Mouse (Mus musculus): ENCODE results near the gene Gm17304. TPM values are rescaled to one million over a fixed set of nuclear protein-coding genes. Genes with fewer than 3 reads are reported as not detected.
A peak's percentile ranks its signal among the peaks of the same experiment; 100 is the strongest.

Gene Gm17304
- total and polyA plus RNA-seq, 3 experiments, result not detected

DNA sequence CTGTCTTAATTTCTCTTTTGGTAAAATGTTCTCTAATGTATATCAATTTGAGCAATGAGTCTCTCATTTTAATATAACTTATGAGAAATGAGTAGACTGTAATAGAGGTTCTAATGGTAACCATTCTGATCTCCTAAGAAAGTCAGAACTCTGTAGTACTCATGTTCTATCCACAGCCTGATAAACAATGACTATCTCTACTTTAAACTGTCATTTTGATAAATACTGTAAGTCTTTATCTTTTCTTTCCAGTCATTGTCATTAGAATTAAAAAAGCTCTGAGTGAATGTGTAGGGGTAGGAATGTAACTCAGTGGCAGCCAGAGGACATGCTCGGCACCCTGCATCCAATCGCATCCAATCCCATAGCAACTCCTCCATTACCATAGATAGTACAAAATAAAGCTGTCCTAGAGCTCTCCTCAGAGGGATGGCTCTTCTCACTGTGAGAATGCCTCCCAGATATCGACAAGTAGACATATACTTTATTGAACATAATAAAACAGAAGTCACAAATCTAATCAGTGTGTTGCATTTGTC is 44.0 kb downstream of the Gm17304 start:
- H3K36me3 ChIP-seq (ENCODE audit: control insufficient read depth in 1 of 2, insufficient read depth in 2 of 2, low read length in 2 of 2), result peaks cover 6 to 29% of the 10 kb centered on the region in 2 experiments
- H3K79me2 ChIP-seq (ENCODE audit: control insufficient read depth, insufficient read depth, low read length, poor library complexity), result no peaks in the 10 kb centered on the region; the same call in 1 of the 2 replicates
- peaks cover 7 to 22% of the 10 kb centered on the region in 2 experiments; a peak in 3 of 4 replicates for H3K4me1 ChIP-seq (ENCODE audit: control insufficient read depth in 1 of 2, insufficient read depth in 2 of 2, low read length in 2 of 2)
- H3K27me3 ChIP-seq (ENCODE audit: control insufficient read depth in 1 of 2, insufficient read depth in 2 of 2, low read length in 2 of 2), result no peaks in the 10 kb centered on the region
- TF ChIP-seq POLR2AphosphoS2 (IDR thresholded peaks at IDR 0.05; ENCODE audit: low read length) (no peak), MAFK (IDR thresholded peaks at IDR 0.05; ENCODE audit: borderline replicate concordance, low read depth, low read length) (no peak), JUND (IDR thresholded peaks at IDR 0.05; ENCODE audit: low read depth, low read length) (no peak), TAL1 (IDR thresholded peaks at IDR 0.05; ENCODE audit: low read length) (no peak), GATA1 (IDR thresholded peaks at IDR 0.05; ENCODE audit: low read depth, low read length) (peak; percentile 49; the same call in 1 of the 2 replicates), NELFE (IDR thresholded peaks at IDR 0.05; ENCODE audit: low read depth, low read length) (no peak), MYB (IDR thresholded peaks at IDR 0.05; ENCODE audit: low read depth, low read length) (no peak), E2F4 (IDR thresholded peaks at IDR 0.05; ENCODE audit: borderline replicate concordance, low read depth, low read length) (no peak), MYC (IDR thresholded peaks at IDR 0.05; ENCODE audit: low read depth, low read length) (no peak), SMC3 (IDR thresholded peaks at IDR 0.05; ENCODE audit: low read depth, low read length) (no peak), EP300 (IDR thresholded peaks at IDR 0.05; ENCODE audit: low read depth in 1 of 2, low read length in 2 of 2) (peak in 1 of 2 experiments; percentile 68; a peak in 1 of 4 replicates), TCF12 (IDR thresholded peaks at IDR 0.05; ENCODE audit: low read depth, low read length) (peak; percentile 64; the same call in 1 of the 2 replicates), SIN3A (IDR thresholded peaks at IDR 0.05; ENCODE audit: low read length) (no peak), ETS1 (IDR thresholded peaks at IDR 0.05; ENCODE audit: low read depth, low read length) (no peak), ZKSCAN1 (IDR thresholded peaks at IDR 0.05; ENCODE audit: low read depth, low read length) (no peak), MEF2A (IDR thresholded peaks at IDR 0.05; ENCODE audit: extremely low read depth, insufficient replicate concordance, low read depth, low read length, poor library complexity, severe bottlenecking) (no peak), USF1 (IDR thresholded peaks at IDR 0.05; ENCODE audit: low read depth, low read length) (no peak), UBTF (IDR thresholded peaks at IDR 0.05; ENCODE audit: borderline replicate concordance, insufficient read depth, low read depth, low read length) (no peak), ZNF384 (IDR thresholded peaks at IDR 0.05; ENCODE audit: low read depth, low read length) (no peak)
- DNase-seq (ENCODE audit: low read depth, low spot score), result no peak
- H3K9ac ChIP-seq (ENCODE audit: control insufficient read depth, low read depth, low read length, poor library complexity, severe bottlenecking), result no peak overlapping the region
- no peak overlapping the region for H3K27ac ChIP-seq (ENCODE audit: control insufficient read depth, low read depth, low read length)
- H3K9me3 ChIP-seq (replicated peaks; ENCODE audit: insufficient read depth, low read length), result no peaks in the 10 kb centered on the region
- H3K4me3 ChIP-seq (ENCODE audit: control insufficient read depth in 1 of 2, insufficient read depth in 1 of 2, low read depth in 2 of 2, low read length in 2 of 2), result no peak overlapping the region

Other genes starting within 250 kb of the Gm17304 start
- not detected in 2 replicates for gene Barhl2, start 150.9 kb upstream of the Gm17304 start, total RNA-seq (2012; rRNA removed)
- gene Barhl2, start 150.9 kb upstream of the Gm17304 start, polyA plus RNA-seq (2012; ENCODE audit: insufficient read depth in 1 of 2, insufficient read length in 2 of 2, low read depth in 1 of 2, low replicate concordance in 2 of 2, missing spikeins in 1 of 2), result not detected
- 32.5 and 34.4 TPM in 2 replicates for gene Zfp644, start 88.2 kb downstream of the Gm17304 start, total RNA-seq (2012; rRNA removed)
- 10 to 100 TPM; 23.4 to 72.3 TPM for gene Zfp644, start 88.2 kb downstream of the Gm17304 start, polyA plus RNA-seq (2012; ENCODE audit: insufficient read depth in 1 of 2, insufficient read length in 2 of 2, low read depth in 1 of 2, low replicate concordance in 2 of 2, missing spikeins in 1 of 2)